Mouse (Mus musculus): Measurements from ENCODE around the gene Tmprss11f. TPM values are rescaled to one million over a fixed set of nuclear protein-coding genes. Genes with fewer than 3 reads are reported as not detected.
"Not testable (repeated sequence)": the region's sequence is repeated elsewhere in the genome, so short reads cannot be mapped to it uniquely, and the experiment has no call there.

Tmprss11f gene
- not detected for total RNA-seq (2021)
- long read RNA-seq, experiment 1 = 0 reads
- long read RNA-seq, experiment 2 = 0 reads

DNA sequence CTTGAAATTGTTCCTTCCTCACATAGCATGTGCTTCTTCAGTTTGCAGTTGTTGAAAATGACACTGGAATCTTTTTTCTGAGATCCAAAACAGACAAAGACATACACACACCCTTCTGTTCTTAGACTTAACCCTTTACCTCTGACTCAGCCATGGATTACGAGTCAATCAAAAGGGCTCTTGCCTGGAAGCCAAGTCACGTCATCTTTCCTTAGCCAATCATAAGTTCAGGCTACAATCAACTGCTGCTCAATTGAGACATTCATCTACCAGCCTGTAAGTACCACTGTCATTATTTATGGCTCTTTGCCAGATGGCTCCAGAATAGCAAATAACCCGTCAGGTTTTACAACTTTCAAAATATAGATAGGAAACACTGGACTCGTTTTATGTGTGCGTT, at the start of gene Tmprss11f:
Gene Tmprss11f, minus strand, starts transcription at position 101 of the 400 bp plus-strand sequence.
- intact Hi-C loops (cut with DNase I) = no loop called here
- DNase-seq (ENCODE audit: low spot score in 2 of 2) = no peak

DNA sequence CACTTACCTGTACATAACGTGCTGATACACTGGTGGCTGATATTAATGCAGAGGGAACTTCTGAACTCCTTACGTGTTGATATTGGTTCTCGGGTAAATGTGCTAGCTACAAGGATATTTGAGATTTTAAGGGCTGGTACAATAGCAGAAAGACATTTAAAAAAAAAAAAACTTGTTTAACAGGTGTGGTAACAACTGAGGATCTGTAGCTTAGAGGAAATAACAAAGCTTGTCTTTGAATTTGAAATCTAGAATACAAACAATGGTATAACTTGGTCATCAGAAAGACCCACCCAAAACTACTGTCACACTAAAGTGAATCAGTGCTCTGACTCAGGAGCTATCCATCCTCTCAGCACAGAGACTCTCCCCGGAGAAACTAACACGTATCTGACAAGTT, 44.0 kb upstream of the Tmprss11f start, which contains the start of gene Tmprss11b:
Gene Tmprss11b, minus strand, starts transcription at position 101 of the 400 bp plus-strand sequence.
- intact Hi-C loops (cut with DNase I) = no loop called here
- no peak for DNase-seq (ENCODE audit: low spot score in 2 of 2)

DNA sequence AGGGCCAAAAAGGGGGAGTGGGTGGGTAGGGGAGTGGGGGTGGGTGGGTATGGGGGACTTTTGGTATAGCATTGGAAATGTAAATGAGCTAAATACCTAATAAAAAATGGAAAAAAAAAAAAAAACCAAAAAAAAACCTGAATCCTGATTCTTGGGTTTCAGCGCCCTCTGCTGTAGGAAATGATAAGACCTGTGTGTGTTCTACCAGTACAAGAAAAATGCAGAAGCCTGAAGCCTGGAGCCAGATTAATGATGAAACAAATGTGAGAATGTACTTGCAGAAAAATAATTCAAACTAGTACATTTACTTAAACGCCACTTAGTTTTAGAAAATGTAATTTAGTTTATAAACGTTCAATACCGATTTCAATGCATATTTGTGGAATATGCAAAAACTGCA, 17.0 kb upstream of the Tmprss11f start:
- intact Hi-C loops (cut with DNase I) = loop anchor here (2.0 to 10.0 kb wide), 3 partner anchors 166 to 454 kb away; partner anchors contain the start of gene Gnrhr
- peak; percentile 55 to 75 for DNase-seq (ENCODE audit: low spot score in 2 of 2)

DNA sequence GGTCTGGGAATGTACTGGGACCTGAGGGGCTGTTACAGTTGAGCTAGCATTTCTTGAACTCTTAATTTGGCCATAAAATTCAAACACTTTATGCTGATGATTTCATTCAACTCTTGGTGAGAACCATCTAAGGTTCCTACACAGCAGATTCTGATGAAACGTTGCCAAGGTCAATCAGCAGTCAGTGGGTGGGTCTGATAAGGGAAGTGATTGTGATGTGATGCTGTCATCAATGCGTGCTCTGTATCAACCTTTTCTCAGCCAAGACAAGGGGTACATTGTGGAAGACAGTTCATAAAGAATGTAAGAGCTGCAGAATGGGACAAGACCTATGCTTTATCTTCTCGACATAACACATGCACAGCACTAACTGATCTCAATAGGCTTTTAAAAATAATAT, 8.6 kb upstream of the Tmprss11f start:
- DNase-seq (ENCODE audit: low spot score in 2 of 2) = no peak
- intact Hi-C loops (cut with DNase I) = loop anchor here (10.0 kb wide), 2 partner anchors 206 to 446 kb away; partner anchors contain the start of gene Gnrhr

DNA sequence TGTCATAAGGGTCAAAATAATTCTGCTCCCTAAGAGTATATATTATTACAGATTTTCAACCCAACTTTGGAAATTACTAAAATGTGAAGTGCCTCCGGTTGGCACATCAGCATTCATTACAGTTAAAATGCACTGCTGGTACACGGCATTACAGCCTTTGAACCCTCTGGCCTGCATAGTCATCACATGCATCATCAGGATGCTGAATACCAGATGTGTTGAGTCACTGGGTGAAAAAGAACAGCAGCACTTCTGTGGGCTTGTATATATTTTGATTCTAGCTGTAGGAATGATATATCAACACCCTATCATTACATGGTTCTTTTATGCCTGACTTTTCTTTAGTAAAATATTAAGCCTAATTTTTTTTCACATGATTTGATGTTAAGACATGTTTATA, 1.5 kb downstream of the Tmprss11f start:
- no peak for DNase-seq (ENCODE audit: low spot score in 2 of 2)
- intact Hi-C loops (cut with DNase I) = no loop called here

DNA sequence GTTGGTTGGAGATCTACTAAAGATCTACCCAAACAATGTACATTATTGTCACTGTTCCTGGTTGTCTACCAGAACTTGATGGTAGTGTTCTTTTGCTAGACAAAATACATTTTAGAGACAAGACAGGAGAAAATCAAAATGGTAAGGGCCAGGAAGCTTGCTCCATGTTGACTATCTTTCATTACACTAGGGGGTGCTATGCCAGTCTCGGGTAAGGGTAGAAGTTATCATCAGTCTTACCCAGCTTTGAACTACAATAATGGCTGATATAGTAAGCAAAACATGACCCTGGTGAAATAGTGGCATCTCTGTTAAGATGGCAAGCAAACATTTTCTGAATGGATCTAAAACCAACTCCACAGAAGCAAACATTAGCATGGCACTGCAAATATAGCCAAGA, 10.4 kb downstream of the Tmprss11f start:
- no peak for DNase-seq (ENCODE audit: low spot score in 2 of 2)
- intact Hi-C loops (cut with DNase I) = no loop called here

DNA sequence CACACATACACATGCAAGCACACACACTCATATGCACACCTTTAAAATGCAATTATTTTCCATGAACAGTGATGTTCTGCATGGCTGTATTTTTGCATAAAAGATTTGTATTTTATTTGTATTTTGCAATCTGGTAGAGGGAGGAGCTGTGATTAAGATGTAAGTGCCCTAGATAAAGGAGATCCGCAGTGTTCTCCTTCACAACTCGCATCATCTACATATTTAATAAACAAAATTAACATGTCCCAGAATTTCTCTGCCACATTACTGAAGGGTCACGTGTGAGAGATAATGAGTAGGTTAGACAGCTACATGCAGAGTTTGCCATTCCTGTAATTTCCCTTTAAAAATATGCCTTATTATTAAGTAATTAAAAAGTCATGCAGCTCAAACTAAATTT, 46.3 kb downstream of the Tmprss11f start:
- intact Hi-C loops (cut with DNase I) = no loop called here
- no peak for DNase-seq (ENCODE audit: low spot score in 2 of 2)

DNA sequence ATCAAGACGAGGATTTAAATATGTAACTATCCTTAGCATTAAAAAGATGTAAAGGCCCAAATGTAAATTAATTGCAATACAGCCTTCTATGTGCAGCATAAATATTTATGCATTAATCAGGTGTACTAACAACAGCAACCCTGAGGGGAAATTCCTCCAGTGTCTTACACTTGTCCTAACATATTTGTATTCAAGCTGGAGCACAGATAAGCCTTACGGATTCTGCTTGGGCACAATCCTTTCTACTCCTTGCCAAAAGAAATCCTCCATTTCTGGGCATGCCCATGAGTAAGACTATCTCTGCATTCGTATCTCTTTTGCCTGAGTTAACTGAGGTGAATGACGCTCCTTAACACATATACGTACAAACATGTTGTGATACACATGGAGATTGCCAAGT, 49.6 kb downstream of the Tmprss11f start:
- intact Hi-C loops (cut with DNase I) = no loop called here
- DNase-seq (ENCODE audit: low spot score in 2 of 2) = no peak

DNA sequence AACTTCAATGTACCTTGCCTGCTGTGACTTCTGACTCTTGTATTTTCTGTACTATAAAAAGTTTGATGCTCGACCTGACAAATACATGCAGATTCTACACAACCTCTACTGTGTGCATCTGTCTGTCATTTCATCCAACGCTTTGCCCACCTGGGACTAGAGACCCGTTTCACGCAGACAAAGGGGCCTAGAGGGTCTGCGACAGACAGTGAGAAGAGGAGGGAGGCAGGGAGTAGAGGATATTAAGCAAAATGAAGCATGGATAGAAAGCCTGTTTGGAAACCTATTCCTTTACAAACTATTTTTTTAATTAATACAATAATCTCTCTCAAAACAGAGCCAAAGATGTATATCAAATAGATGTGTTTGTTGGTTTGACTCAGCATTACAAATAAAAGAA, 50.2 kb downstream of the Tmprss11f start:
- DNase-seq (ENCODE audit: low spot score in 2 of 2) = no peak
- intact Hi-C loops (cut with DNase I) = no loop called here

DNA sequence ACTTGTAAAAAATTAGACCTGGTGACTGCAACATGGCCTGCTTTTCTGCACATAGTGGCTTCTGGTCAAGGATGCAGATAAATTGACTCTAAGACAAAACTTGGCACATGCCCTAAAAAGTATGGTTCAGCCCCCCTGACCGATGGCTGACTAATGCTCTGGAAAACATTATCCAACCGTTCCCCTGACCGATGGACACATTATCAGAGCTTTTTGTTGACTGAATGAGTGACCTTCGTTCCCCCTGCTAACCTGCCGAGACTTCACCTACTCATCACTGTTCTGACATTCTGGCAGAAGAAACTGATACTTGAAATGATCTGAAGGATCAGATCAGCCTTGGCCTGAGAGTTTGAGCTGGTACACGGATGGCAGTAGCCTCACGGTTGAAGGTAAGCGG, 53.5 kb downstream of the Tmprss11f start:
- intact Hi-C loops (cut with DNase I); DNase-seq (ENCODE audit: low spot score in 2 of 2): not testable (repeated sequence)

DNA sequence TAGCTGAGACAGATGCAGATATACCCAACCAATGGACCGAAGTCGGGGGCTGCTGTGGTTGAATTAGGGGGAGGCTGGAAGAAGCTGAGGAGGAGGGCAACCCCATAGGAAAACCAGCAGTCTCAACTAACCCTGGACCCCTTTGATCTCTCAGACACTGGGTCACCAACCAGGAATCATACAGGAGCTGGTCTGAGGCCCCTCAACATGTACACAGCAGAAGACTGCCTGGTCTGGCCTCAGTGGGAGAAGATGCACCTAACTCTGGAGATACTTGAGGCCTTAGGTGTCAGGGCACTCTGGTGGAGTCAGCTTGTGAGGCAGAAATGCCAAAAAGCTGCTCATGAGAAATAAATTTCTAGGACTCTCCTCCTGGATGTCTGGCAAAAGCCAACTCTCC, 85.5 kb downstream of the Tmprss11f start:
- DNase-seq (ENCODE audit: low spot score in 2 of 2) = no peak
- intact Hi-C loops (cut with DNase I) = no loop called here

DNA sequence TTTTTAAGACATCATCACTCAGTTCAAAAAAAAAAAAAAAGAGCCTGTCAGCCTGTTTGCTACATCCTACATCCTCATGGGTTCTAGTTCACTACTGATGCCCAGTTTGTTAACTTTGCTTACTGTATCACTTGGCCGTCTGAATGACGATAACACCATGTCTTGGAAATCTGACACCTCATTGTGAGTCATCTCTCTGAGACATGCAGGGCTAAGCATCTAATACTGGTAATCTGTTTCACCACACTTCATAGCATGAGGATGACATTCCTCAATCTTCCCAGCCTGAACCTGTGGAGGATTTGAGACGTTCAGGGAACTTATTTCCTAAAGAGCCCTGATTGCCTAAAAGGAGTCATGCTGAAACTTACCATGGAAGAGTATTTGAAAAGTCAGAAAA, 91.6 kb downstream of the Tmprss11f start:
- no peak for DNase-seq (ENCODE audit: low spot score in 2 of 2)
- intact Hi-C loops (cut with DNase I) = no loop called here

DNA sequence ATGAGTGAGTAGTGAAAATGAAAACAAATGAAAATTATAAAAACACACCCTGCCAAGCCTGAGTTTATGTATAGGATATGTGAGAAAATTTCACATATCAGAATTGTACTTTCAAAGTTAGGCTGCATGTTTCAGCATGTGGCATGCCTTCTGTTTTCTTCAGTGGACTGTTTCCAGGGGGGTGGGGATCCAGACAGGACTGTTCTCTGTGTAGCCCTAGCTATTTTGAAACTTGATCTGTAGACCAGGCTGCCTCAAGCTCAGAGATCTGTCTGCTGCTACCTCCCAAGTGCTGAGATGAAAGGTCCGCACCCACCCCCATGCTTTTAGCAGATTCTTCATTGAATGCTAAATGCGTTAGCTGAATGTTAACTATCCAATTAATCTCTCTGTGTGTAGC, 103.5 kb downstream of the Tmprss11f start:
- peak in 1 of 2 experiments; percentile 1 for DNase-seq (ENCODE audit: low spot score in 2 of 2)
- intact Hi-C loops (cut with DNase I) = no loop called here

DNA sequence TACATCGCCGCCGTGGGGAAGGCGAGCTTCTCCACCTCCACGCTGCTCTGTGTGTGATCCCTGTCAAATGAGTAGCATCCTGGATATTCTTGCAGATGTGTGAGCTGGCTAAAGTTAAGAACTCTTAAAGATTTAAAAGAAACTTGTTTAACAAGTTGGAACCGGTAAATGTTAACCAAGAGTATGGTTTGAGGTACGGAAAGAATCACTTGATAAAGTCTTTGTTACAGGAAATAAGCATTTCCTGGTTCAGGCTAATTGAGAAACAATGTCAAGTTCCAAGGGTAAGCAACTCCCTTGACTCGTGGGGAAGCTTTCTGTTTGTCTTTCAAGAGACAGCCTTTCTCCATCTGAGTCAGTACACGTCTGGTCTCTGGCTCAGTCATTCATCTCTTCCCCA, 113.7 kb downstream of the Tmprss11f start, which contains the start of gene Tmprss11g:
Gene Tmprss11g, minus strand, starts transcription at position 101 of the 400 bp plus-strand sequence.
- no peak for DNase-seq (ENCODE audit: low spot score in 2 of 2)
- intact Hi-C loops (cut with DNase I) = no loop called here

DNA sequence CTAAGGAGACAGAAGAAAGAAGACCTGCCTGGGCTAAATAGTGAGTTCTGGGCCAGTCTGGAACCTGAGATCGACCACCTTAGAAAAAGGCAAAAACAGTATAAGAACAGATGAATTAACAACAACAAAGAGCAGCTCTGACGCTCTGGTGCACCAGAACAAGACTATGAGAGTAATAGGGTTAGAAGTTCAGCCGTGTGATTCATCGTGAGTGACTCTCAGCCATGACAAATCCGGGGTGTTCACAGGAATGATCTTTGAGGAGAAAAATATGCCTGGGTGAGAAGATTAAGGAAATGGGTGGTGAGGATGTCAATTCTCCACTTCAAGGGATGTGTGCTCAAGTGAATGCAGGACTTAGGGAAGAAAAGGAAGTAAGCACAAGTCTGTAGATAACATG, 120.7 kb downstream of the Tmprss11f start:
- intact Hi-C loops (cut with DNase I) = no loop called here
- DNase-seq (ENCODE audit: low spot score in 2 of 2) = no peak

DNA sequence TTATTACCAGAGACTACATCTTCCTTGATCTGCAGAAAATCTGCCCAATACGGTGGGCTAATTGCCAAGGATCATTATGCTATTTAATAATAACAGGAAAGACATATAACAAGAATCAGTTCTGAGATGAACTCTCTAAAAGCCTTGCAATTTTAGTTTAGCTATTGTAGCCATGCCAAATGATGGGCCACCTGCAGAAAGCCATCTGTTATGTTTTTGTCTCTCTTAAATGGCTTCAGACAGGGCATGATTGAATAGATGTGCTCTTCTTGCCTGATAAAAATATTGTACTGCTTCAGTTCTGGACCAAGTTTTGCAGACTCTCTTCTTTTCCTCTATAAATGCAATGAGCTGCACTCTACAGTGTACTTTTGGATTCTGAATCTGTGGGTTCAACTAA, 138.8 kb downstream of the Tmprss11f start:
- intact Hi-C loops (cut with DNase I) = no loop called here
- DNase-seq (ENCODE audit: low spot score in 2 of 2) = no peak

DNA sequence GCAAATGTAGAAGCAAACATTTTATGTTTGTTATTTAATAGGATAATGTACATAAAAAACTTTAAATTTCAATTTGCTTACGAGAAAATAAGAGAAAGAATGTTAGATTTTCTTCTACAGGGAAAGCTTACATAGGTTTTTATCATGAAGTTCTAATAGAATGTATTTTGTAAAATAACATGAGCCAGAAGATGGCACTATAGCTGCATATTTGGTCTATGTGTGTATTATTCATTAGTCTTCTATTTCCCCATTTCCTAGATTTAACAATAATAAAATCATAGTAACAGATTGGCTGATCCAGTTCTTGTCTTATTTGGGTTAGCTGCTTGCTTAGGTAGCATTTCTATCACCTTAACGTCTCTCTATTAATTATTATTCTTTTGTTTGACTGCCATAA, 149.7 kb downstream of the Tmprss11f start:
- peak in 1 of 2 experiments; percentile 19 for DNase-seq (ENCODE audit: low spot score in 2 of 2)
- intact Hi-C loops (cut with DNase I) = loop anchor here (2.0 to 5.0 kb wide), 2 partner anchors 166 to 200 kb away; no protein-coding TSS in a partner anchor

DNA sequence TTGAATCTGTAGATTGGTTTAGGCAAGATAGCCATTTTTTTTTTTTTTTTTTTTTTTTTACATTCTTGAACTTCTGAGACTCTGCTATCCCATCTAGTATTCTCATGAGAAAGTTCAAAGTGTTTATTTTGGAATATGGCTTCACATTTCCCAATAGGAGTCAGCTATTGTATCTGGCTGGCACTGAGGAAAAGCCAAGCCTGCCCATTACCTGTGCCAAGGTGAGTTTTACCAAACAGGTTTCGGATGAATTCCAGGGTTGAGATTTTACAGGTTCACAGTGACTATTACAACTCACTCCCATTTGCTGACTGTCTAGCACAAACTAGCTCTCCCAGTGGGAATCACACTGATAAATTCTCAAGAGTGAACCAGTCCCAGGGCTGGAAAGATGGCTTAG, 150.2 kb downstream of the Tmprss11f start:
- intact Hi-C loops (cut with DNase I) = loop anchor here (2.0 to 5.0 kb wide), 2 partner anchors 167 to 200 kb away; no protein-coding TSS in a partner anchor
- no peak for DNase-seq (ENCODE audit: low spot score in 2 of 2)

DNA sequence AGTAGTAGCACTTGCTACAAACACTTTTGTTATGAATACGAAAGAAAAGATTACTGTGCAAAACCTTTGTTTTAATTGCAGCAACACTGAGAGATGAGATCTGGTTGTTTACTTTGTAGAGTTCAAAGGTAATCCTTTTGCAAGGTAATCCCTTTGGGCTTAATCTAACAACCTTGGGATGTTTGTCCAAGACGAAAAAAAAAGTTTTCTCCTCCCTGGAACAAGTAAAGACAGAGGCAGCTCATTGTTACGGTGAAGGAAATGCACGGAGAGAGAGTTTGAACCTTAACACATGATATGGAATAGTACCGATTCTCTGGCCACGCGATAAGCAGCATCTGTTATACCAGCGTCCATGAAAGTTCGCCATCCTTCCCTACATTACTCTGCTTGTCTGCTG, 158.4 kb downstream of the Tmprss11f start:
- no peak for DNase-seq (ENCODE audit: low spot score in 2 of 2)
- intact Hi-C loops (cut with DNase I) = no loop called here

Data from left cerebral cortex, postnatal 14 days (tissue).